Mouse (Mus musculus) v-Abl transformed pro-B cells (cell line): Measurements from ENCODE around the gene Dok4.
"Not testable (repeated sequence)": the region's sequence is repeated elsewhere in the genome, so short reads cannot be mapped to it uniquely, and the experiment has no call there.

Experiments
- in situ Hi-C, 2 experiments: fragments of 400-800 bp; cut with MboI; formaldehyde crosslinking; loops; one replicate each; pipeline ENCODE4 v1.15.1; 2025; ENCODE audit not compliant: unreplicated experiment in 2 of 2

The Dok4 gene

DNA sequence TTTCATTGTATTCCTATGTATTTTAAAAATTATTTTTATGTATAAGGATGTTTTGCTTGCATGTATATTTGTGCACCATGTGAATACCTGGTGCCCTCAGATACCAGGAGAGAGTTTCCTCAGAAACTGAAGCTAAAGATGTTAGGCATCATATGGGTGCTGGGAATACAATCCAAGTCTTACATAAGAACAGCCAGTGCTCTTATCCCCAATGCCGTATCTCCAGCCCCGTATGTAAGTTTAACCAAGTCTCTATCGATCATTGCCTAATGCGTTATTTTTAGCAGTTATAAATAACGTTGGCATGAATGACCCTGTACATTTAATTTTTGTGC is 19.2 kb downstream of the Dok4 start:
- in situ Hi-C loops, result no loop called here

DNA sequence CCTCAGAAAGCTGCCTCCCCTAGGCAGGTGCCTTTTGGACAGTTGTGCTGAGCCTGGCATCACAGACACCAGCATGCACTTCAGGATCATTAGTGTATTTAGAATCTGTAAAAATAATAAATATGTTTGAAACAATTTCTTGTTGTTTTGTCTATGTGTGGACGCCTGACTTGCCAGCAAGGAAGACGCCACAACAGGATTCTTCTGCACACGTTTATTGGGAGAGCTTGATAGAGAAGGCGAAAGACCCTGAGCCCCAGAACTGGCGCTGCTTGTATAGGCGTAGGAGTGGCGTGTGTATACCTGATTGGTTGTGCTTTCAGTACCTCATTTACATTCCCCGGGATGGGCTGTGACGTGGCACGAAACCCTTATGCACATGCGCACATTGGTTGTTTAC is 21.4 kb downstream of the Dok4 start:
- in situ Hi-C loops, result not testable (repeated sequence)

DNA sequence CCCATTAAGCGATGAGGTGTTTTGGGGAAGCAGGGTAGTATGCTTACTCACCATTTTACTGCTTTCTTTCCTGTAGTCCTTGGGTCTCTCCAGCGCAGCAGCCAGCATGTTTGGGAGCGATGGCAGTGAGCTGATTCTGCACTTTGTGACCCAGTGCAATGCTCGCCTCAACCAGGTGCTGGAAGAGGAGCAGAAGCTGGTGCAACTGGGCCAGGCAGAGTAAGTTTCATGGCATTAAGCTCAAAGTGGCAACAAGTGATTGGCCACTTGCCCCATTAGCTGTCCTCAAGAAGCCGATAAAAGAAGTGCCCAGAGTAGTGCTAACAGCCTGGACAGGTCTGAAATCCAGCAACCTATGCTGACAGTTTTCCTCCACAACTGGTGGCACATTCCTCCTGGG is 26.1 kb downstream of the Dok4 start:
- in situ Hi-C loops, result no loop called here

DNA sequence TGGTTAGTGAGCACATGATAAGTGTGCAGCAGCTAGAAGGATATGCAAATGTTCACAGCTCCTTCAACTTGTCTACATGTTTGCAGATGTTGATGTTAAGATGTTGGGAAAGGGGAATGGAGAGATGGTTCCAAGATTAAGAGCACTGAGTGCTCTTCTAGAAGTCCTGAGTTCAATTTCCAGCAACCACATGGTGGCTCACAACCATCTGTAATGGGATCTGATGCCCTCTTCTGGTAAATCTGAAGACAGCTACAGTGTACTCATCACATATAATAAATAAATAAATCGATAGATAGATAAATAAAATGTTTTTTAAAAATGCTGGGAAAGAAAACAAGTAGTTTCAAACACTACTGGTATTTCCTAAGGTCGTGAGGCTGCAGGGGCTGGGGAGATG is 34.9 kb downstream of the Dok4 start:
- in situ Hi-C loops, result no loop called here

DNA sequence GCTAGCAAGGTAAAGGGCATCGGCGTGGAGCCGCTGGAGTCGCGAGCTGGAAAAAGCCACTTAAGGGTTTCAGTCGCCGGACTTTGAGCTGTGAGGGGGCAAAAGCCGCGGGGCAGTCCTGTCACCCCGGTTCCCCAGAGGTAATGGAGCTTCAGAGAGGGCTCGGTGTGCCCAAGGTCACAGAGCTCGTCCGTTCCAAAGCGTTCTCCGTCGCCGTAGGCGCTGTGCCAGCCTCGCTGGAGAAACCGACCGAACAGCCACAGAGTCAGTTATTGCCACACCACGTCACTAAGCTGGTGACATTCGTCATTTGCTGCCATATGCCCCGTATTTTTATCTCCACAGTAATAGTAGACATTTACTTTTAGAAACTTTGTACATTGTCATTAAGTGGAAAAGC is 37.5 kb downstream of the Dok4 start:
- in situ Hi-C loops, result no loop called here

DNA sequence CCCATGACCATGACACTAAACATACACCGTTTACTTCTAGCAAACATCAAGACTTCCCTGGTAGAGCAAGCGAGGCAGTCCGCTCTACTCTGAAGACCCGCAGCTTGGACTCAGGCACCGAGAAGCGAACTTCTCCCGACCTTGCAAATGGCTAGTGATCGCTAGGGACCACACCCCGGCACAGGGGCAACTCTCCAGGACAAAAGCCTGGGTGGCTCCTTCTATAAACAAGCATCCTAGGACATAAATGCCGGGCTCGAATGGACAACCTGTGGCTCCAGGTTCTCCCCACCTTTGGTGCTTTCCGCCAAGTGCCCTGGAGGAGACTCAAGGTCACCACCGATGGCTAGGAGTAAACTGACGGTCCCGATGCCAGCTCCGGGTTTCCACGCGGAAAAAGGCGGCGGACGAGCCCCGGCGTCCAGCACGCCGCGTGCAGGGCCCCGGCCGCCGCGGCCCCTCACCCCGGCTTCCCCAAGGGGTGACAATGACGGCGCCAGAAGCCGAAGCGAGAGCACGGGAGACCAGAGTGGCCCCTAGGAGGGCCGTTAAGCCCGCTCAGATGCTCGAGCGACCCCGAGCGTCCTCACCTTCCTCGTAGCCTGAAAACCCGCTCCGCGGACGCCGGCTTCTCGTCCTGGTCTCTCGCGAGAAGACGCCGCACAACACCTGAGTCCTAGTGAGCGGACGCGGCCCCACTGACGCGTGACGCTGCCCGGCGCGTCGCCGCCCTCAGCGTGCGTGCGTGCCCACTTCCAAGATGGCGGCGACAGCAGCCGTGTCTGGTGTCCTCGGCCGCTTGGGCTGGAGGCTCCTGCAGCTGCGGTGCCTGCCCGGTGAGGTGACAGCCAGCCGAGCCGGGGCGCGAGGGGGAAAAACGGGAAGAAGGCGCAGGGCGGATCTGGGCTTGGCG is 38.2 kb downstream of the Dok4 start, which contains the start of the genes Coq9 and Ciapin1:
Gene Coq9 (plus strand): TSS at position 660 of the 913 bp plus-strand sequence.
Gene Ciapin1 (minus strand): TSS at position 697 of the 913 bp plus-strand sequence.
- in situ Hi-C loops, result no loop called here

DNA sequence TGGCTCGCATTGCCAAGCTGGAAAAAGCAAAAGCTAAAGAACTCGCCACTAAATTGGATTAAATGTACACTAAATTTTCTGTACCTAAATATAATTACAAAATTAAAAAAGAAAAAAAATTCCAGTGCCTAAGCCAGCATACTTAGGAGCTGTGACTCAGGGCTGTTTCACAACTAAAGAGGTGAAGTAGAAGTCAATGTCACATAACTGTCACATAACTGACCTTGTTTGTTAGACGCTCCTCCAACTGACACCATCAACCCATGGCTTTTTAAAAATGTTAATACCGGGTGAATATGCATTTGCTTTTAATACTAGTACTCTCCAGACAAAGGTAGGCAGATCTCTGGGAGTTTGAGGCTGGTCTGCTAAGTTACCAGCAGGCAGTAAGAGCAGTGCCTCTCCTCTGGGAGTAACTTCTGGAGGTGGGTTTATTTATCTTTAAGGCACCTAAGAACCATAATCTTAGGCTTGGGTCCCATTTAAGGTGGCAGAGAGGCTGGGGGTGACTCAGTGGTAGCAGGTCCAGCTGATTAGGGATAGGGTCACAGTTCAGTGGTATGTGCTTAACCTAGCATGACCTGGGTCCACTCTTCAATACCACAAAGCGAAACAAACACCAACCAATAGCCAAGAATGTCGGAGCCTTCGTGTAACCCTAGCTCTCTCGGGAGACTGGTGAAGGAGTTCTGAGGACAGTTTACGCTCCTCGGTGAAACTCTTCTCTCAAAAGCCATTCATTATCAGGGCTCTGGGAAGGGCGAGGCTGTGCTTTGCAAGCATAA is 39.5 kb downstream of the Dok4 start:
- in situ Hi-C loops, result no loop called here

DNA sequence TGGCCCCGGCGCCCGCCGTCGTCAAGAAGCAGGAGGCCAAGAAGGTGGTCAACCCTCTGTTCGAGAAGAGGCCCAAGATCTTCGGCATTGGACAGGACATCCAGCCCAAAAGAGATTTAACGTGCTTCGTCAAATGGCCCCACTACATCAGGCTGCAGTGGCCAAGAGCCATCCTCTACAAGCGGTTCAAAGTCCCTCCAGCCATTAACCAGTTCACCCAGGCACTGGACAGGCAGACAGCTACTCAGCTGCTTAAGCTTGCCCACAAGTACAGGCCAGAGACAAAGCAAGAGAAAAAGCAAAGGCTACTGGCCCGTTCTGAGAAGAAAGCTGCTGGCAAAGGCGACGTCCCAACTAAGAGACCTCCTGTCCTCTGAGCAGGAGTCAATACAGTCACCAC is 40.4 kb downstream of the Dok4 start:
- in situ Hi-C loops, result not testable (repeated sequence)

DNA sequence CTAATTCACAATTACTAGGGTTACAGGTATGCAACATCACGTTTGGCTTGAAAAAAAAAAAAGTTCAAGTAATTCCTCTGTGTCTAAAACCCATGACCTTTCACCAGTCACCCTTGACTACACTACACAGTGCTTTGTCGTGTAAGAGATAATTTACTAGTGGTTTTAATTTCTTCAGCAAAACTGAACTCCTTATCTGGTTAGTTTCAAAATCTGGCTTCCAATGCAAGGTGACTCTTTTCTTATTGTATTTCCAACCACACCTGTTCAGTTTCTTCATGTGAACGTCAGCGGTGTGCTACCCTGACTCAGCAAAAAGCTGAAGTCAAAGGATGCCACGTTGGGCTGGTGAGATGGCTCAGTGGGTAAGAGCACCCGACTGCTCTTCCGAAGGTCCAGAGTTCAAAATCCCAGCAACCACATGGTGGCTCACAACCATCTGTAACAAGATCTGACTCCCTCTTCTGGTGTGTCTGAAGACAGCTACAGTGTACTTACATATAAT is 42.2 kb downstream of the Dok4 start:
- in situ Hi-C loops, result not testable (repeated sequence)

DNA sequence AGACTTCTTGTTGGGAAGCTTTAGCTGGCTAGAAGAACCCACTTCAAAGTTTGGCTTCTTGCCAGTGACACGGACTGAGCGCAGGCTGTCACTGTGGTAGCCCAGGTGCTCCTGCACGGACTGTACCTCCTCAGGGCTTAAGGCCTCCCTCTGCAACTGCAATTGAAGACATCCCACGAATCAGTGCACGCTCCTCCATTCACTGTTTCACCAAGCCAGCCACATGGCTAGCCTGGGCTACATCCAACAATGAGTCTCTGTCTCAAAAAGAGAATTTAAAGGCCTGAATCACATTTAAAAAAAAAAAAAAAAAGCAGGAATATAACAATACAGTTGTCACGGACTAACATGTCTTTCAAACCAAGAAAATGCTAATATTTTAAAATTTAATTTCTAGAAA is 47.8 kb downstream of the Dok4 start:
- in situ Hi-C loops, result no loop called here

DNA sequence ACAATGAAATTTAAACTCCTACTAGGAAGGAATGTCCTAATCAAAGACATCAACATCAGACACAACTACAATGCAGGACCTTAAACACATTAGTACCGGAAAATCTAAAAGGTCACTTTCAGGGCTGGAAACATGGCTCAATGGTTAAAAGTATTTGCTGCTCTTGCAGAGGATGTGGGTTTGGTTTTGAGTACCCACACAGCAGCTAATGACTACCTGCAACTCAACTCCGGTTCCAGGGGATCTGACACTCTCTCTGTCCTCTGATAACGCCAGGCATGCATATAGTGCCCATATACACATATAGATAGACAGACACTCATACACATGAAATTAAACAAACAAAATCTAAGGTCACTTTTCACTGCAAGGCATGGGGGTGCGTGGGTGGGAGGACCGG is 49.9 kb downstream of the Dok4 start:
- in situ Hi-C loops, result no loop called here

DNA sequence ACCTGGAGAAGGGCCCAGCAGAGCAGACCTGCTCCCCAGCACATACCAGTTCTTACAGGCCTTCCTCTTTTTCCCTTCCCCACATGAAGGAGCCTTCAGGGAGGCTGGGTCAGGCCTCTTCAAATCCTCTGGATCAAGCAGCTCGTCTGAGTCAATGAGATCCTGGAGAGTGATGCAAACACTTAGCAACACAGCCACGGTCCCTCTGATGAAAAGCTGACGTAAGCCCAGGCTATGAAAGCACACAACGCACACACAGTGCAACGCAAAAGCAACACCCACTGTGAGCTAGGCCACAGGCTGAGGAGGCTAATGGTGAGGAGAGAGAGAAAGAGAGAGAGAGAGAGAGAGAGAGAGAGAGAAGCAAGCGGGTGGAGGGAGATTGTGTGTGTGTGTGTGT is 51.0 kb downstream of the Dok4 start:
- in situ Hi-C loops, result no loop called here

DNA sequence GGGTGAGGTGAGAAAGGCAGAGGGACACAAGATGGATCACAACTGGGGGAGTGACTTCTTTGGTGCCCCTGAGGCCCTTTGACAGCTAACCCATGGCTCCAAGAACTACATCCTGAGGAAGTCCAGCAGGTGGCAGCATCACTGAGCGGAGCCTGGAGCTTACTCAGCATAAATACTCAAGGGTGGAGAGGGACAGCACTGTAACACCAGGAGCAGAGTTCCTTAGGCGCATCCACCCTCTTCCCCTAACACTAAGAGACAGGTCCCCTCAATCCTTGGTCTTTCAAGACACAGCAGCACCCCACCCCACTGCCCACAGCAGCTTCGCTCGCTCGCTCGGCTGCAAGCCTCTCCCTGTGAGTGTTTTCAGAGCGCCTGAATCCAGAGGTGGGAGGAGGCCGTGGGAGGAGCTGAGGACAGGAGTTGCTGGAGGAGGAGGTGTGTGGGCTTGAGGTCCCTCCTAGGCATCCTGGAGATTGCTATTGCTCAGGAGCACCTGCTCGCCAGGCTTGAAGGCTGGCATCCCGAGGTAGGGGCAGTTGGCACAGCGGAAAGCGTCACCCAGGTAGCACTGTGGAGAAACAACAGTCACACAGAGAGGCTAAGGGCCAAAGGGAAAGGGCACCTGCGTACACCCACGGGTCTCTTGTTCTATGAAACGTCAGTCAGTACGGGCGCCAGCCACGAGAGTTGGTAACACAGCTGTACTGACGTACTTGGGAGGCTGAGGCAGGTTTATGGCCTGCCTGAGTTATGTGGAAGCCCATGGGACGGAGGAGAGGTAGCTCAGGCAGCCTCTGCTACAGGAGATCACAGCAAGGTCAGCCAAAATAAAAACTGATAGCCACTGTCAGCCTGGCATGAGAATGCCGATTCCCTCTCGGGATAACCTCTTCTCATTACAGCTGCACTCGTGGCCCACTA is 53.2 kb downstream of the Dok4 start:
- in situ Hi-C loops, result loop anchor here in 1 of 2 experiments (5.0 to 25.0 kb wide), 2 partner anchors 84 to 511 kb away; no protein-coding TSS in a partner anchor

DNA sequence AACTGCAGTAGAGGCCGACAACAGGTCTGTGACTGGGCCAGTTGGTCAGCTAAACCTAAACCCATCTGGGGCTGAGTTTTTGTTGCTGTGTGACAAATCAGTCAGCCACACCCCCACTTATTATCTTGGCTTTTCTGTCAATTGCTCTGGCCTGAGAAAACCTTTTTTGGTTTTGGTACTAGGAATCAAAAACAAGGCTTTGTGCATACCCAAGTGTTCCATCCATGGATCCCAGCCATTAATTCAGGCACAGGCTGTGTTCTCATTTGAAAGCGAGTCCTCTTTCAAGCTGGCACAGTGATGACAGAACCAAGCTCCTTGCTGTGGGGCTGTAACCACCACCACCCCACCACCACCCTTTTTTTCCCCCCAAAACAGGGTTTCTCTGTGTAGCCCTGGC is 54.7 kb downstream of the Dok4 start:
- in situ Hi-C loops, result loop anchor here in 1 of 2 experiments (5.0 to 25.0 kb wide), 2 partner anchors 86 to 509 kb away; no protein-coding TSS in a partner anchor

DNA sequence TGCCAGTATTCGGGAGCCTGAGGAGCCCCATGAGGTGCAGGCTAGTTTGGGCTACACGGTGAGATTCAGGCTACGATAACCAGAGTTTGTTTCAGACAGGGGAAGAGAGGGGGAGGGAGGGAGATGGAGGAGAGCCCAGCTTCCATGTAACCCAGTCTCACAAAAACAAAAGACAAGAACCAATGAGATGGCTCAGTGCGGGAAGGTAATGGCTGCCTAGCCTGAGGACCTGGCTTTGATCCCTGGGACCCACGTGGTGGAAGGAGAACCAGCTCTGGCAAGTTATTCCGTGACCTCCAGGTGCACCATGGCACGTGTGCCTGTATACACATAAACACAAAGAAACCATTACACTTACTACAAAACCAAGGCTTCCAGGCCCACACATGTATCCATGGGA is 55.6 kb downstream of the Dok4 start:
- in situ Hi-C loops, result loop anchor here in 1 of 2 experiments (5.0 to 25.0 kb wide), 2 partner anchors 87 to 508 kb away; no protein-coding TSS in a partner anchor

DNA sequence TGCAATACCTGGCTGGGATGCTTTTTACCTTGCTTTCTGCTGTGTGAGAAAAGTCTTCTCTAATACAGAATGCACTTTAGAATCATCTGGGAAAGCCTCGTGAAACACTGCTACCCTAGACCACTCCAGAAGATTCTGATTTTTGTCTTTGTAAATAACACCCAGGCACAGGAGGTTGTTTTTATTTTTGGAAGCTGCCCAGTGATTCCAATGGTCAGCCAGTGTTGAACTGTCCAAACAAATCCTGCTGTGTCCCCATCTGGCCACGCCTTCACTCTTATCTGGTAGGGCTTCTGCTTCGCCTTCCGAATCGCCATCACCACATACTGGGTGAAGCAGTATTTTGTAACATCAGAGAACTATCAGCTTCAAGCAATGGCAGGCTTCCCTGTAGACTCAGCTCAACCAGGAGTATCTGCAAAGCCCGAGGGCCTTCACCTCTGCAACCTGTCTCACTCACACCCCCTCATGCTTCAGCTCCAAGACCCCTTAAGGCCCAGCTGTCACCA is 56.4 kb downstream of the Dok4 start:
- in situ Hi-C loops, result loop anchor here (5.0 to 25.0 kb wide), 5 partner anchors 88 to 507 kb away; no protein-coding TSS in a partner anchor

DNA sequence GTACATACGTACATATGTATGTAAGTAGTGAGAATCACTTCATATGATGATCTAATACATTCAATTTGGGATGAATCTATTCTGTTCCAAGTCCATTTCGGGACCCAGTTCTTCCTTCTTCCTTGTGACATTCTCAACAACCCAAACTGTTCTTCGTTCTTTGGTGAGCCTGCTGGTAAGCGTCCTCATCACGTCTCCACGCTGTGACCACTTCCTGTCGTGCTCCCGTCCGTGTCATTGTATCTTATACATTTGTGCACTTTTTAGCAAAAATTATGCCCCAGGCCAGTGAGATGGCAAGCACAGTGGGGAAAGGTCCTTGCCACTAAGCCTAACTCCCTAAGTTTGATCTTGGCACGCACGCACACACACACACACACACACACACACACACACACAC is 58.2 kb downstream of the Dok4 start:
- in situ Hi-C loops, result loop anchor here (5.0 to 25.0 kb wide), 5 partner anchors 89 to 506 kb away; no protein-coding TSS in a partner anchor

DNA sequence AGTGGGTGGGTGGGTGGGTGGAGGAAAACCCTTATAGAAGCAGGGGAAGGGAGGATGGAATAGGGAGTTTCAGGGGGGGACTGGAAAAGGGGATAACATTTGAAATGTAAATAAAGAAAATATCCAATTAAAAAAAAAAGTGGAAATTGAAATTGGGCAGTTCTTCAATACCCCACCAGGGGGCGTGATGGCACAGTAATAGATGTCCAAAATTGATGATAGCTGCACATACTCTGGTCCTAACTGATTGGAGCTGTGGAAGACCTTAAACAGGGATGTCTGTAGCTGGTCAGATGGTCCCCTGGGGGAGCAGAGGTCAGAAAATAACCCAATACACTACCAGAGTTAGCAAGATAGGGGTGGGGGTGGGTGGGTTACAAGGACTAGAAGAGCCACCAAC is 61.6 kb downstream of the Dok4 start:
- in situ Hi-C loops, result loop anchor here (5.0 to 25.0 kb wide), 4 partner anchors 107 to 502 kb away; no protein-coding TSS in a partner anchor
